Mouse (Mus musculus): ENCODE results near the gene Ldb2.

GRCm38 (mm10) chr5:44656707-44657106 is 142.8 kb downstream of the Ldb2 start:
- TF ChIP-seq CTCF (IDR thresholded peaks at IDR 0.05; ENCODE audit: low read depth, low read length) (no peak), EP300 (IDR thresholded peaks at IDR 0.05; ENCODE audit: insufficient read depth, low read depth, low read length) (no peak)

Data from ES-Bruce4 (cell line).